Mouse (Mus musculus) adrenal gland, postnatal 4 days (tissue): ENCODE results near the gene Mael. TPM values are rescaled to one million over a fixed set of nuclear protein-coding genes. Genes with fewer than 3 reads are reported as not detected.

Source experiments
- DNase-seq, 2 experiments: peaks; one replicate each; pipeline ENCODE4 v3.0.0; 2021 to 2022; ENCODE audit warnings: low spot score in 2 of 2, mixed read lengths in 2 of 2
- total RNA-seq, 2 experiments: library from RNA; stranded (reverse); gene quantifications; 2 replicates each; pipeline ENCODE4 v1.2.3; 2021

The Mael gene
- total RNA-seq, 2 experiments from 2014 or later = not detected

GRCm38 (mm10) chr1:166209371-166209770 lies 29.2 kb downstream of the Mael start:
- DNase-seq = no peak

GRCm38 (mm10) chr1:166205159-166205558 lies 33.4 kb downstream of the Mael start:
- DNase-seq = no peak

DNA sequence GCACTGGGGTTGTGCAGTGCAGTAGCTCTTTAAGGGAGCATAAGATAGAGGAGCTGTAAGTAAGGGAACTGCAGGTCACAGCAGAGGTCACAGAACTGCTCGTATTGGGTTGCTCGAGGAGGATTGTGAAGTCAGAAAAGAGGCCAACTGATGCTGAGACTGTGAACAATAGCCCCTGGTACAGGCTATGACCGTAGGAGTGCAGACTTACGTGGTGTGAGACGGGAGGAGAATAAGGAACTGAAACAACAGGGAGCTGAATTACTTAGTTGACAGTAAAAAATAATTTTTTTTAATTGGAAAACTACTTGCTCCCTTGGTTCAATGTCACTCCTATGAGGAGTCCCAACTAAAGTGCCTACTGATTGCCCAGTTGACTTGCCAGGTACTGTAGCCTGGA lies 34.4 kb downstream of the Mael start:
- no peak for DNase-seq

- no peak for DNase-seq
Observed at GRCm38 (mm10) chr1:166189821-166190220, 48.7 kb downstream of the Mael start.

DNA sequence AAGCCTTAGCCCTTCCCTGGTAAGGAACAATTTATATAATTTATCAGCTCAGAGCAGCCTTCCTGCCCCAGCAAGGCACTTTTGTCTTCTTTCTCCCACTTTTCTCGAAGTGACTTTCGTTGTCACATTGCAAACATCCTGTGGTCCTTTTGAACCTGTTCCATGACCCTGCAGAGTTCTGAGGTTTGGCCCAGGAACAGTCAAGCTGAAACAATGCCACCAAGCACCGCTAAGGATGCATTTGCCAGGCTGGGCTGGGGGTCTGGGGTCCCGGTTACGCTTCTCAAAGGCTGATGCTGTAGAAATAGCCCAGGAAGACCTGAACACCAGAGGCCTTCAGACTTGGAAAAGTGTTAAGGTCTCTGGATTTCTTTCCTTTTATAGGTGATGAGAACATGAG lies 53.2 kb downstream of the Mael start:
- DNase-seq = no peak

DNA sequence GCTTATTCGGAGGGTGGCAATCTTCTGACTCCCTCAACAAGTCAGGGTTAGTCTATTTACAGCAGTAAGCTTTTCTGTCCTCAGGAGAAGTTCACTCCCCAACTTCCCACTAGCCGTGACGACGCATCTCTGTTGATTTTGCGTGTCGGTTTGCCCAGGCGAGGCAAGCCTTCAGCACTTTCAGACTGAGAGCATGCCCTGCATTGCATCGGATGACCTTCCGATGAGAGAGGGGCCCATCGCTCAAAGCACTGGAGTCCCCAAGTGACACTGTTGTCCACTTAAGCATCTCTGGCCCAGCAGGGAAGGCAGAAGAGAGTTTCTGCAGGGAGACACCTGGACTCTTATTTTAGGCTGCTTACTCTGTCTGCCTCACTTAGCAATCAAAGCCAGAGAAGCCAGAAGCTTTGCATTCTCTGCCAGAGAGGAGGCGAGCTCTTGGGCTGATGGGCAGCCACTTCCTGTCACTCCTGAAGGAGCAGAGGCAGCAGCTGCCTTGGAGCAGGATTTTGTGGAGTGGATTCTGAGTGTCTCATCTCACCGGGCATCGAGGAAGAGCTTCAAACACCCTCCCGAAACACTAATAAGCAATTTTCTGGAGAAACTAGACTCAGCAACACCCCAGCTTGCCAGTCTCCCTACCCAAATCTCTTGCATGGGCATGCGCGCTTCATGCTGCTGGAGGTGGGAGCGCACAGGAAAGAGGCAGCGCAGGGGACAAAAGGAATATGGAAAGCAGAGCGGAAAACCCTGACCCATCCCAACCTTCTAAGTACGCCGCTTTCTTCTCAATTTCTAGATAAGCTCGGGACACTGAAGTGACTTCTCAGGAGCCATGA lies 53.9 kb downstream of the Mael start:
- DNase-seq = no peak

- DNase-seq = no peak
Observed at GRCm38 (mm10) chr1:166182952-166183627, 55.5 kb downstream of the Mael start.

GRCm38 (mm10) chr1:166181510-166181909 lies 57.0 kb downstream of the Mael start:
- DNase-seq = no peak

- no peak for DNase-seq
Observed at GRCm38 (mm10) chr1:166173621-166174020, 64.9 kb downstream of the Mael start.

GRCm38 (mm10) chr1:166172992-166173391 lies 65.6 kb downstream of the Mael start:
- DNase-seq = no peak

DNA sequence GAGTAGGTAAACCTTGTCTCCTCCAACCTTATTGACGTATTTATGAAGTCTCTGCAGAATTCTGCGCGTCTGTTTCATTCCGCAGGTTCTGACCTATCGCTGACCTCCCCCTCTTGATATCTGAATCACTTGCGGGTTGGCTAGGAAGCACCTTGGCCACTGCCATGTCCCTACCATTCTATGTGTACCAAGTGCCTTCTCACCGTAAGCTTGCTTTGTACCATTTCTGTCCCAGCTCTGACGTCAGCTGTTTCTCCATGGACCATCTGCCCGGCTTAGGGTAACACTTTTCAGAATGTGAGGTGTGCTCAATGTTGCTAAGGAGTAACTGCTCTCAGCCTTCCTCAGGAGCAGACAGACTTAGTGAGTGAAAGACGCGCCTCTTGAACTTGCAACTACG lies 67.7 kb downstream of the Mael start:
- DNase-seq = no peak

DNA sequence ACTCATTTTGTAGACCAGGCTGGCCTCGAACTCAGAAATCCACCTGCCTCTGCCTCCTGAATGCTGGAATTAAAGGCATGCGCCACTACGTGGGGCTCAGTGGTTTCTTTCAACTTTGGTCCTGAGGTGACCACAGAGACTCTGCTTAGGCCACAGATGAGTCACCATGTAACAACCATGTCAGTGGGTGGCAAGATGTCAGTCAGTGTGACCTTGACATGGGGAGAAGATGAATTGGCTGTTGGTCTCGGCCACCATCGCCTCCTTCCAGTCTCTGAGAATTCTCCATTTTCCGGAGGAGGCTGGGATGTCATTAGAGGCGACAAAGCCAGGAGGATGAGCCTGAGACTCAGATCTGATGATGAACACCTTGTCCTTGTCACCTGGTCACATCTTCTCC lies 68.8 kb downstream of the Mael start:
- no peak for DNase-seq

GRCm38 (mm10) chr1:166168017-166168416 lies 70.5 kb downstream of the Mael start:
- no peak for DNase-seq

DNA sequence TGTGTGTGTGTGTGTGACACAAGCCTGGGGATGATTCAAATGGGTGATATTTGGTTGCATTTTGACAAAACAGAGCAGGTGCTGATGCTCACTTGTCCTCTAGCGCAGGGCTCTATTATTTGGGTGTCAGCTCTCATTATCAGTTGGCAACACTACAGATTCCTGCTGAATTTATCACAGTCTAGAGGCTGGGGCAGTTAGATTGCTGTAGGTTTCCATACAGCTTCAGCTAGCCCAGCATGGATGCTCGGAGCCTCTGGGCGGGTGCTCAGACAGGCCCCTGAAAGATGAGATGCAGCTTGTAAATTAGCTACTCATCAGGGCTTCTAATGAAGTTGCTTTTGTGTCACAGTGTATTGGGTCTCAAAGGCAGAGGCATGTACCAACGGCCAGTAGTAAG lies 71.1 kb downstream of the Mael start:
- no peak for DNase-seq

DNA sequence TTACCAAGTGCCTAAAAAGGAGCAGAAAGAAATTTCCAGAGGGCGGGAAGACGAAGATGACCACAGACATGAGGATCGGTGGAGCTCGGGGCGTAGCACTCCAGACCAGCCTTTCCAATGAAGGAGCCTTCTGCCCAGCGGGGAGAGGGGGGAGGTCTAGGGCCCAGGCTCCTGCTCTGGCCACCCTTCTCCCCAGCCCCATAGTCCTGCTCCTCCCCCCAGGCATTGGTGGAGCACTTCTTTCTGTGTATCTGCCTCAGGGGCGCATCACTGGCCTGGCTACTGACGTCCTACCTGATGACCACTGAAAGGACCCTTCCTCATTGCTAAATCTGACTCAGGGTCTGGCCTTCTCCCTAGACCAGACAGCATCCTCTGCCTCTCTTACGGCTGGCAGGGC lies 73.4 kb downstream of the Mael start:
- DNase-seq = no peak

DNA sequence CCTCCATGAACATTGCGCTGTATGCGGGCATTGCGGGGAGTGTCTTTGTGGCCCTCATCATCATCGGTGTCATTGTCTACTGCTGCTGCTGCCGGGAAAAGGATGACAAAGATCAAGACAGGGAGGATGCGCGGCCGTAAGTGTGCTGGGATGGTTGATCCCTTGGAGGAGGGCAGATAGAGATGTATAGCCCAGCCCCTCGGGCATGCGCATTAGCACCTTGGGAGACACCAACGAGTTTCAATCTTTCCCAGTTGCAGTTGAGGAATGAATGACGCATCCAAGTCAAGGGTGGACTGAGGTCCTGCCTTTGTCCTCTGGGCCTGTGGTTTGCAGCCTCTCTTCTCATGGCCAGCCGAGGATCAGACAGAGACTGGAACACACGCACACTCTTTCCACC lies 74.0 kb downstream of the Mael start:
- DNase-seq = no peak

DNA sequence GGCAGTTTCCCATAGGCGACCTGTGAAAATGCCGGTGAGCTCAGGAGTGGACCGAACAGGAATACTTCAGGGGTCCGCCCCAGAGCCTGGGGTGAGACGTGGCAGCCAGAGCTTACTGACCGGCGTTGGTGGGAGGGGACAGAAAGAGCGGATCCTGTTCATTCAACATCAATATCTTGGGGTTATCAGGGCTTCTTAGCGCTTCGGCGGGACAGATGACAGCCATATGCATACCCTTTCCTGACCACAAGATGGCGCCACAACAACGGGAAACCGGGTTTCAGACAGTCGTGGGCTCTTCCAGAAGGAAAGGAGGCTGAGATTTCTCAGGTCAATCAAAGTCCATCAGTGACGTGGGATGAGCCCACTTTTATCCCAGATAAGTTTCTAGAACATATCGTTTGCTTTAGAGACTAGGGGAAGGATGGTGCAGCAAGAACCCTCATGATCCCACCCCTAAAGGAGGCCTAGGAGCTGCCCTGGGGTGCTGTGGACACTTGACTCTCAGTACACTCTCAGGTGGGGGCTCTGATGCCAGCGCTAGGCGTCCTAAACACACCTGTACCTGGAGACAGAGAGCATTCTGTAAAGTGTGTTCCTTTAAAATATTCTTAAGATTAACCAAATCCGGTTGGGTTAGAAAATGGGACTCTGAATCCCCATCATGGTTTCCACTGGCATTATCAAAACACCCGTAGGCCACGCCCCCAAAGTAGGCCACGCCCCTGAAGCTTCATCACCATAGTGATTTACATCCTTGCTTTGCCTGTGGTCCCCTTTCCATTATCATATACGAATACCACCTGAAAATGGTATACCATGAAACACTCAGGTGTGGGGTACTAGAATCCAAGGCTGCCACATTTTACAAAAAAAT lies 77.7 kb downstream of the Mael start:
- peak; percentile 33 to 46 for DNase-seq

DNA sequence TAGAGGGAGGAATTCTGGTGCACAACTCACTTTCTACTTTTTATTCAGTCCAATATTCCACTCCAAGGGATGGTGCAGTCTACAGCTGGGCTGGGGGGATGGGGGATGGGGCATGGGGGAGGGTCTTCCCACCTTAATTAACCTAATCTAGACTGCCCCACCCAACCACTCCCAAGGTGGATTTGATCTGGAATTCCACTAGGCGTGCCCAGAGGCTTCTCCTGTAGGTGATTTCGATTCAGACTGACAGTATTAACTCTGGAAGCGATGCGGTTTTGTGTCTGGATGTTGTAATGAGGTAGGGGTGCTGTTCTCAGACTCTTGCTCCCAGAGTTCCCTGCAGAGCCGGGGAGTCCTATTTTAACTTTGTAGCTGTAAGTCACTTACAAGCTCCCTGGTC lies 78.4 kb downstream of the Mael start:
- DNase-seq = no peak

GRCm38 (mm10) chr1:166158664-166159063 lies 79.9 kb downstream of the Mael start:
- no peak for DNase-seq

- DNase-seq = no peak
Observed at GRCm38 (mm10) chr1:166157712-166158111, 80.8 kb downstream of the Mael start.

- no peak for DNase-seq
Observed at GRCm38 (mm10) chr1:166155113-166155494, 83.4 kb downstream of the Mael start.
